Mouse (Mus musculus) hindbrain, embryonic 14.5 days (tissue): ENCODE data around the gene F7. TPM values are rescaled to one million over a fixed set of nuclear protein-coding genes. Genes with fewer than 3 reads are reported as not detected.

ENCODE experiments used
- ATAC-seq: fragments of 200-750 bp; cut with Nextera tagmentation; 2 replicates; pipeline ENCODE4 v1.8.0; 2017; ENCODE audit warnings: moderate number of reproducible peaks, mild to moderate bottlenecking, moderate TSS enrichment, moderate library complexity; ENCODE audit not compliant: low FRiP score
- DNase-seq: peaks from one replicate; pipeline ENCODE4 v3.0.0-alpha.2; 2015; ENCODE audit warnings: low spot score
- H3K27ac ChIP-seq: fragments of 300-500 bp; sonication (generic); 2 replicates; pipeline ENCODE4 v1.5.1; 2014; ENCODE audit warnings: mild to moderate bottlenecking, moderate library complexity
- H3K27me3 ChIP-seq: fragments of 300-500 bp; sonication (generic); 2 replicates; pipeline ENCODE4 v1.6.1; 2014; ENCODE audit warnings: mild to moderate bottlenecking, low read length, mixed read lengths; ENCODE audit not compliant: control insufficient read depth, insufficient read depth
- H3K36me3 ChIP-seq: fragments of 300-500 bp; sonication (generic); replicated peaks from 2 replicates; pipeline ENCODE4 v1.6.1; 2014; ENCODE audit not compliant: control insufficient read depth, insufficient read depth
- H3K4me1 ChIP-seq: fragments of 300-500 bp; sonication (generic); replicated peaks from 2 replicates; pipeline ENCODE4 v1.6.1; 2014; ENCODE audit warnings: antibody characterized with exemption, low read length, mixed read lengths; ENCODE audit not compliant: control insufficient read depth, insufficient read depth
- H3K4me2 ChIP-seq: fragments of 300-500 bp; sonication (generic); replicated peaks from 2 replicates; pipeline ENCODE4 v1.6.1; 2014; ENCODE audit warnings: mild to moderate bottlenecking, moderate library complexity
- H3K4me3 ChIP-seq: fragments of 300-500 bp; sonication (generic); replicated peaks from 2 replicates; pipeline ENCODE4 v1.5.1; 2014; ENCODE audit warnings: mild to moderate bottlenecking, low read length
- H3K9ac ChIP-seq: fragments of 300-500 bp; sonication (generic); 2 replicates; pipeline ENCODE4 v1.6.1; 2014
- H3K9me3 ChIP-seq: fragments of 300-500 bp; sonication (generic); 2 replicates; pipeline ENCODE4 v1.6.1; 2016; ENCODE audit warnings: low read length; ENCODE audit not compliant: control insufficient read depth
- WGBS: fragments of 180-500 bp; shearing (Covaris S2); extraction: QIAGEN DNeasy Blood & Tissue Kit; methylation state at CpG from one replicate; pipeline ENCODE4 v1.1.7; 2014; 5-methylcytosine and 5-hydroxymethylcytosine counted together
- polyA plus RNA-seq: library from polyadenylated mRNA; unstranded; fragments of >200 nt; fragmentation: Nextera tagmentation; extraction: Ambion mirVana; gene quantifications from 2 replicates; pipeline ENCODE4 v1.2.1, GENCODE M21; 2014

The F7 gene
- polyA plus RNA-seq = 0.10 TPM in 1 of 2 replicates, not detected in the other

DNA sequence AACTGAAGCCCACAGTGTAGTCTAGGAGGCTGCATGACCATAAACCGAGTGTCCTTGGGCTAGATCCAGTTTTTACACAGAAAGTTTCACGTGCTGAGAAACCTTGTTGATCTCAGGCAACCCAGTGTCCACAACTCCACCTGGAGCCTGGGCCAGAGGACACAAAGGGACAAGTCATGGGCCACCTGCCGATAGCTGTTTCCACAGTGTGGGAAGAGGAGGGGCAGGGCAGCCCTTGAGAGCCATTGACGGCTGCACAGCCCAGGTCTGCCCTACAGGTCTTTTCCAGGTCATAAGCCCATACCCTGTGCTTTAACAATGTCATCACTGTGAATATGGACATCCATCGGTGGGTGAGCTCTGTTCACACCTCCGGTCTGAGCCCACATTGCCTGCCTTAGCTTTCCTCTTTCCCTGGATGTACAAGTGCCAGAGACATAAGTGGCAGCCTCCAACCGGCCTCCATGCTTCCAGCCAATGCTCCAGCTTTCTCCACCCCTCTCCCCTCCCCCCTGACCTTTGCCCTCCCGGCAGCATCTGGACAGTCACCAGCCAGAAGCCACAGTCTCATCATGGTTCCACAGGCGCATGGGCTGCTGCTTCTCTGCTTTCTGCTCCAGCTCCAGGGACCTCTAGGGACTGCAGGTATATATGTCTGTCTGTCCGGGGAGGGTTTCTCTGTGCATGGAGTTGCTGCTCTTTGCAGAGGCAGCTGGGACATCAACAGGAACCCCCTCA, at the start of gene F7:
Gene F7, plus strand, starts transcription at position 548 of the 738 bp plus-strand sequence.
- H3K27ac ChIP-seq = no peak within 1 kb of the TSS
- no peak within 1 kb of the TSS for H3K4me3 ChIP-seq
- no peaks in the 10 kb centered on the region for H3K27me3 ChIP-seq
- 70% methylated on average over 10 of the region's 10 CpGs for WGBS
- peaks cover 13% of the 10 kb centered on the region for H3K36me3 ChIP-seq
- no peaks in the 10 kb centered on the region for H3K4me1 ChIP-seq
- no peak within 1 kb of the TSS for H3K9ac ChIP-seq
- H3K9me3 ChIP-seq = no peaks in the 10 kb centered on the region
- no peak within 1 kb of the TSS for H3K4me2 ChIP-seq
- DNase-seq (no peak), ATAC-seq (no peak)

DNA sequence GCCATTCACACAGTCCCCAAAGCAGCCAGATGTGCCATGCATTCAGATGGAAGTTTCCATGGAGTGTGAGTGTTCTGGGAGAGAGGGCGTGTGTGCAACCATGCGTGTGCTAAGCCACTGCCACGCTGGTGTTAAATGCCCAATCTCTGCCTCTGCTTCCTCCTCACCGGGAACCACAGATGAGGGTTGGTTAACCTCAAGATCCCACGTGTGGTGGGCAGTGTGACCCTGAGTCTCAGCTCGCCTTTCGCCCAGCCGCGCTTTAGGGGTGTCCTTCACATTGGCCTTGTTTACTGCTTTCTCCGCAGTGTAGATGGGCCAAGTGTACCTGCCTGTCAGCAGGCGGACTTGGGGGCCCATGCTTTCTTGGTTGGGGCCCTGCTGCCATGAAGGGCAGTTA, 49.5 kb upstream of the F7 start:
- Histone ChIP-seq H3K9me3 (no peaks in the 10 kb centered on the region), H3K4me2 (no peak overlapping the region), H3K27ac (no peak overlapping the region), H3K36me3 (peaks cover 84% of the 10 kb centered on the region), H3K9ac (no peak overlapping the region), H3K4me1 (no peaks in the 10 kb centered on the region), H3K27me3 (no peaks in the 10 kb centered on the region), H3K4me3 (no peak overlapping the region)
- ATAC-seq = no peak
- DNase-seq = no peak
- WGBS = 81% methylated on average over 11 of the region's 11 CpGs

DNA sequence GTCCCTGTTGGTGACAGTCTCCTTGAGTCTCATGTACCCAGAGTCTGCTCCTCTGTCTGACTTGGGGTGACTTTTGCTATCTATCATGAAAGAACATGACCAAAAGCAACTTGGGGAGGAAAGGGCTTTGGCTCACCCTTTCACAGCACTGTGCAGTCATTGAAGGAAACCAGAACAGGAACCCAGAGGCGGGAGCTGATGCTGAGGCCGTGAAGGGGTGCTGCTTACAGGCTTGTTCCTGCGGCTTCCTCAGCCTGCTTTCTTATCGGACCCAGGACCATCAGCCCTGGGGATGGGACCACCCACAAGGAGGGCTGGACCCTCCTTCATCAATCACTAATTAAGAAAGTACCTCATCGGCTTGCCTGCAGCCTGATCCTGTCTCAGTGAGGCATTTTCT, 49.1 kb upstream of the F7 start:
- no peak for ATAC-seq
- H3K27ac ChIP-seq = no peak overlapping the region
- H3K9me3 ChIP-seq = no peaks in the 10 kb centered on the region
- H3K36me3 ChIP-seq = peaks cover 89% of the 10 kb centered on the region
- WGBS = 77% methylated on average over 5 of the region's 5 CpGs
- H3K27me3 ChIP-seq = no peaks in the 10 kb centered on the region
- no peaks in the 10 kb centered on the region for H3K4me1 ChIP-seq
- H3K4me3 ChIP-seq = no peak overlapping the region
- no peak overlapping the region for H3K9ac ChIP-seq
- no peak overlapping the region for H3K4me2 ChIP-seq
- no peak for DNase-seq

DNA sequence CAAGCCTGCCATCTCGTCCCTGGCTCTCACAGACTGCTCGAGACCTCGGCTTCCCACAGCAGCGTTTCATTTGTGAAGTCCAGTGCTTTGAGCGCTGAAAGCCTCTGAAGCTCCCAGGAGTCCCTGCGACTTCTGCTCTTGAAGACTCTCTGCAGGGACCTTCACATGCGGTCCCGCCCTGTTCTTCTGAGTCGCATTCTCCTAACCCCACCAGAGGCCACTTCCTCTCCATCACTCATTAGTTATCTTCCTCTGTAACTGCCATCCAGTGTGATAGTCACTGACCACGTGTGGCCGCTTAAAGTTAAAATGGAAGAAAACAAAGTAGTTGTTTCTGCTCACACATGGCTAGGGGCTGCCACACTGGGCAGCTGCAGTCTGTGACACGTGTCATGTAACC, 48.5 kb upstream of the F7 start:
- DNase-seq (no peak), ATAC-seq (no peak)
- 79% methylated on average over 12 of the region's 12 CpGs for WGBS
- Histone ChIP-seq H3K36me3 (peaks cover 92% of the 10 kb centered on the region), H3K4me3 (no peak overlapping the region), H3K27ac (no peak overlapping the region), H3K4me1 (no peaks in the 10 kb centered on the region), H3K27me3 (no peaks in the 10 kb centered on the region), H3K9ac (no peak overlapping the region), H3K4me2 (no peak overlapping the region), H3K9me3 (no peaks in the 10 kb centered on the region)

DNA sequence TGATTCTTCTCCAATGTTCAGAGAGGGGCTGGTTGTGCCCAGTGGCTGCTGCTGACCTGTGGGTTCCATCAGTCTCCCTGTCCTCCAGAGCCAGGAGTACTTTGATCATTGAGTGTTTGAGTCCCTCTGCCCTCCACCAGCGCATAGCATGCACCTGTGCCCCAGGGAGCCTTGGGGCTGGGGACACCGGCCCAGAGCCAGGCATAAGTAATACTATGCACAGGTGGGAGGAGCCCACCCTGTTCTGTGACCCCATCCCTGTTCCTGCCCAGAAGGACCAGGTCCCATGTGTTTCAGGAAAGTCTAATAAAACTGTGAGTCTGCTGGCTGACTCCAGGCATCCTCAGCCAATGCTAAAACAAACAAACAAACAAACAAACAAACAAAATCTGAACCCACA, 47.5 kb upstream of the F7 start:
- no peak for ATAC-seq

DNA sequence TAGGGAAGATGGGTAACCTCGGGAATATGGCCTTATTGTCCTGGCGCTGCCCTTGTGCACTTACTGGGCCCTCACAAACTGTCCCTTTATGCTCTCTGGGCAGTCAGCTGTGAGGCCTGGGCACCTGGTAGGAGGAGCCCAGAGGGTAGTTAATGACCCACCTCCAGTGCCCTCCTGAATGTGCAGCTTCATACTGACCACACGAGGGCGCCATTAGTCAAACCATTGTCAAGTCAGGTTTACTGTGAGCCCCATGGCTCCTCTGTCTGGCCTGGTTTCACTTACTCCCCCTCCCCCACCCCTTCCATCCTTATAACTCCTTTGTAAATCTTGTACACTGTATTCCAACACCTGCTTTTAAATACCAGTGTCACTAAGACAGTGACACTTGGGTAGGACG, 47.1 kb upstream of the F7 start:
- DNase-seq = peak; percentile 69
- no peak overlapping the region for H3K9ac ChIP-seq
- no peak overlapping the region for H3K27ac ChIP-seq
- no peaks in the 10 kb centered on the region for H3K4me1 ChIP-seq
- H3K36me3 ChIP-seq = peaks cover 88% of the 10 kb centered on the region
- ATAC-seq = peak; percentile 28; the same call in 1 of the 2 replicates
- H3K9me3 ChIP-seq = no peaks in the 10 kb centered on the region
- no peak overlapping the region for H3K4me3 ChIP-seq
- WGBS = 28% methylated on average over 5 of the region's 5 CpGs
- no peak overlapping the region for H3K4me2 ChIP-seq
- H3K27me3 ChIP-seq = no peaks in the 10 kb centered on the region

More for the DNA sequence above, 47.5 kb upstream of the F7 start:
- no peaks in the 10 kb centered on the region for H3K9me3 ChIP-seq
- peaks cover 88% of the 10 kb centered on the region for H3K36me3 ChIP-seq
- no peak for DNase-seq
- H3K4me2 ChIP-seq = no peak overlapping the region
- no peak overlapping the region for H3K9ac ChIP-seq
- no peak overlapping the region for H3K4me3 ChIP-seq
- no peaks in the 10 kb centered on the region for H3K27me3 ChIP-seq
- no peak overlapping the region for H3K27ac ChIP-seq
- H3K4me1 ChIP-seq = no peaks in the 10 kb centered on the region
- WGBS = 49% methylated on average over 2 of the region's 2 CpGs

DNA sequence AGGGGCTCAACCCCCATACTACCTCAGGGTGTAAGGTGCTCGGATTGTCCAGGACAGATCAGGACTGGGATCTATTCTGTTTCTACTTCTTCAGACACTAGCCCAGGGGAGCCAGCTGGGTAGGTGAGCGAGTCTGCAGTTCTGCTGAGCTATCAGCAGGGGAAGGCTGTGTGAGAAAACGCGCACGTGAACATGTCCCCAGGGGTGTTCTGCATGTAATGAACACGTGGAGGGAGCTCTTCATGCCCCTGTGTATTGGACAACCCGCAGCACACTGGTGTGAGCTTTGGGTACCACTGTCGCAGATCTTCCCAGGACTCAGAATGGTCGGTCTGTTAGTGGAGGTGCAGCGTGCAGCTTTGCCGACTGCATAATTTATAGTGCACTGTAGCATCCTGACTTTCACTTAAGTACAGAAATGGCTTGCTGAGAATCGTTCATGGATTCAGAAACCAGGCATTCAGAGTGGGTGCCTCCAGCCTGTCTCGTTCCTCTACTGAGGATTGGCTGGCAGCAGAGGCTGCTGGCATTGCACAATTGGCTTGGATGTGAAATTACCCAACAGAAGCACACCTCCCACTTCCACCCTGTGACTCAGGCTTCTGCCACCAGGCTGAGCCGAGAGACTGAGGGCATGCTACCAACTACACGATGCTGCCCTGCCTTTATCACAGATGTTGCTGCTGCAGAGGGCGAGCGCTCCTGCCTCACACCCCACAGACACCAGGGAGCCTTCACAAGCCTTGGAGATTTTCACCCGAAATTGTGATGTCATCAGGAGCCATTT, 42.0 kb upstream of the F7 start:
- ATAC-seq = peak; percentile 28; the same call in 1 of the 2 replicates
- no peak for DNase-seq
- H3K4me1 ChIP-seq = no peaks in the 10 kb centered on the region
- WGBS = 81% methylated on average over 18 of the region's 18 CpGs
- no peak overlapping the region for H3K4me3 ChIP-seq
- H3K9ac ChIP-seq = no peak overlapping the region
- H3K27ac ChIP-seq = no peak overlapping the region
- peaks cover 74% of the 10 kb centered on the region for H3K36me3 ChIP-seq
- no peaks in the 10 kb centered on the region for H3K27me3 ChIP-seq
- no peak overlapping the region for H3K4me2 ChIP-seq
- no peaks in the 10 kb centered on the region for H3K9me3 ChIP-seq

DNA sequence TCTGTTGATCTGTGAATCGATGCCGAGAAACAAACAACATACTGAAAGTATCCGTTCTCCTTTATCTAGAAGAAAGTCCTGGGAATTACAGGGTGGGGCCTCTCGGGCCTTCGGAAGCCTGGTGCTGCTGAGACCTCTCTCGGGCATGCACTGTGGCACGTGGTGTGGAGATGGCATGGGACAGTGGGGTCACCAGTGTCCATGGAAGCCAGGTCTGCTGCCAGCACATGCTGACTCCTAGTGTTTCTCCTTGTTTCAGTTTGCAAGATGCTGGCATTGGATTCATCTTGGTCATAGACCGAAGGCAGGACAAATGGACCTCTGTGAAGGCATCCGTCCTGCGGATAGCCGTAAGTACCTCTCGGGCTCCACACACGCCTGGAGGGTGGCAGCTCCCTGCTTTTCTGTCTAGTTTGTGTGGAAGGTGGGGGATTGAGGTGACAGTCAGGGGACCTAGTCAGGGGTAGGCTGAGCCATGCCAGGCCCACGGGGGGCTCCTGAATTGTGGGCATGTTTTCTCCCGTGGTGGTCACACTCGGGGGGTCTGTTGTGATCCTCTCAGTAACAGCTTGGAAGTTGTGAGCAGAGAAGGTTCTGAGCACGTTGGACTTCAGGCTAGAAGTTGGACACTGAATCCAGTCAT, 41.1 kb upstream of the F7 start:
- Histone ChIP-seq H3K9me3 (no peaks in the 10 kb centered on the region), H3K4me3 (no peak overlapping the region), H3K9ac (no peak overlapping the region), H3K27me3 (no peaks in the 10 kb centered on the region), H3K4me2 (no peak overlapping the region), H3K27ac (no peak overlapping the region), H3K36me3 (peaks cover 73% of the 10 kb centered on the region), H3K4me1 (no peaks in the 10 kb centered on the region)
- DNase-seq = no peak
- 93% methylated on average over 17 of the region's 17 CpGs for WGBS
- no peak for ATAC-seq

DNA sequence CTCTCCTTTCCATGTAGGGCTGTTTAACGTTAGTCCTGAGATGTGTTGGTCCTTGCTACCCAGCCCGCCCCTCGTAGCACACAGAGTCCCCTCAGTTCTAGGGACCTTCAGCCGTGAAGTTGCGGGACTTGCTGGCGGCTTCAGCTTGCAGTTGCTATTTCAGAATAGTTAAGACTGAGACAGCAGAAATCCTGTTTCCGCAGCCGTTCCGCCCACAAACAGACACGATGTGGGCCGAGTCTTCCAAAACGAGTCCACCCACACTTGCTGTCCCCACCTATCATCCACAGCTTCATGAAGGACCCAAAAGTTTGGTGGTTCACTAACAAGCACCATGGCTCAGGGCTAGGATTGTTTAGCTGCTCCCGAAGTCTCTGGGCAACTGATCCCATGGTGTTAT, 40.6 kb upstream of the F7 start:
- no peaks in the 10 kb centered on the region for H3K27me3 ChIP-seq
- peaks cover 72% of the 10 kb centered on the region for H3K36me3 ChIP-seq
- H3K9ac ChIP-seq = no peak overlapping the region
- DNase-seq = no peak
- no peak for ATAC-seq
- no peaks in the 10 kb centered on the region for H3K9me3 ChIP-seq
- H3K4me1 ChIP-seq = no peaks in the 10 kb centered on the region
- no peak overlapping the region for H3K4me2 ChIP-seq
- no peak overlapping the region for H3K27ac ChIP-seq
- WGBS = 93% methylated on average over 13 of the region's 13 CpGs
- H3K4me3 ChIP-seq = no peak overlapping the region
